ENCODE assay signal across 20 mouse cellular contexts in the genomic region with DNA sequence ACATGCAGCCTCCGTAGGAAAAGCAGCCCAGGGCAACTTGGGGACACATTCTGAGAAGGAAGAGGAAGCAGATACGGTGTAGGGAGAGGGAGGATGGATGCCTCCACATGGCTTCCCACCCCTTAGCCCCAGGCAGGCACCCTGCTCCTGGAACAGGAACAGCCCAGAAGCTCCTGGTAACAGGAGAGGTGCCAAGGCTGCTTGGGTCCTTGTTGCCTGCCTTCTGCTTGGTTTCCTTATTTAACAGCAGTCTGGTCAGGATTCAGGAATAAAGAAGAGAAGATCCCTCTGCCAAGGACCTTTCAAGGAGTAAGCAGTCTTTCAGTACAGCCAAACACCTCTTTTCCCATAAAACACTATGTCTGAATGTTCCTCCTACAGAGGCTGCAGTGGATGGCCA. TPM values are rescaled to one million over a fixed set of nuclear protein-coding genes. Genes with fewer than 3 reads are reported as not detected.
DNase-seq lines count a peak whose midpoint lies in the region; ATAC-seq and TF ChIP-seq lines count a peak whose summit lies in the region.
"Had no signal": no experiment of that assay in that cellular context is flagged by ENCODE, and none has a peak within 500 bp of the region (broad histone marks: within the 10 kb centered on the region; RNA-seq: fewer than 3 reads in every experiment).

No protein-coding gene starts in this region.

- H3K4me2 ChIP-seq in kidney, embryonic 15.5 days: no peak overlapping the region
- peak overlapping the region; percentile 13; the same call in 1 of the 2 replicates for H3K4me2 ChIP-seq in liver, postnatal 0 days (ENCODE audit: low read depth, low read length)
- no peak overlapping the region for H3K4me2 ChIP-seq in liver, embryonic 11.5 days
- H3K4me2 ChIP-seq: embryonic facial prominence, embryonic 12.5 days; hindbrain, embryonic 12.5 days; liver, embryonic 13.5 days had no signal

- H3K9ac ChIP-seq in kidney, embryonic 15.5 days: no peak overlapping the region
- no peak overlapping the region for H3K9ac ChIP-seq in liver, postnatal 0 days (replicated peaks)
- H3K9ac ChIP-seq in liver, embryonic 11.5 days (ENCODE audit: low read depth, low read length): no peak overlapping the region
- H3K9ac ChIP-seq: embryonic facial prominence, embryonic 12.5 days; hindbrain, embryonic 12.5 days; liver, embryonic 13.5 days had no signal

- H3K4me1 ChIP-seq in kidney, embryonic 15.5 days: peaks cover 5% of the 10 kb centered on the region; the same call in 1 of the 2 replicates
- H3K4me1 ChIP-seq in liver, postnatal 0 days (ENCODE audit: insufficient read depth): peaks cover 6% of the 10 kb centered on the region; the same call in 1 of the 2 replicates
- H3K4me1 ChIP-seq in liver, embryonic 11.5 days (replicated peaks; ENCODE audit: control insufficient read depth, insufficient read depth, low read length): no peaks in the 10 kb centered on the region
- H3K4me1 ChIP-seq: embryonic facial prominence, embryonic 12.5 days; heart, embryonic 10.5 days; hindbrain, embryonic 12.5 days had no signal

- no peak for DNase-seq in kidney, postnatal 4 days
- DNase-seq in liver, postnatal 0 days: no peak
- no peak for DNase-seq in liver, embryonic 11.5 days (ENCODE audit: low spot score)
- peak; percentile 57 to 76 for DNase-seq in left cerebral cortex, postnatal 10 days (ENCODE audit: extremely low spot score in 1 of 2, low spot score in 2 of 2)
- DNase-seq in telencephalon, adult 2 months (ENCODE audit: low read depth, low spot score): peak; percentile 83
- DNase-seq in urinary bladder, postnatal 25 days (ENCODE audit: low spot score): no peak
- DNase-seq: adrenal gland, postnatal 14 days; cerebellum, adult 18-20 months; heart, postnatal 10 days; liver, embryonic 13.5 days had no signal

- H3K36me3 ChIP-seq in kidney, embryonic 15.5 days: no peaks in the 10 kb centered on the region
- H3K36me3 ChIP-seq in liver, postnatal 0 days (replicated peaks; ENCODE audit: insufficient read depth, low read length): no peaks in the 10 kb centered on the region
- H3K36me3 ChIP-seq in liver, embryonic 11.5 days (ENCODE audit: control insufficient read depth, insufficient read depth, low read length): no peaks in the 10 kb centered on the region
- H3K36me3 ChIP-seq: embryonic facial prominence, embryonic 12.5 days; heart, embryonic 10.5 days; hindbrain, embryonic 12.5 days; liver, embryonic 13.5 days had no signal

- H3K27ac ChIP-seq in kidney, embryonic 15.5 days: peak overlapping the region; percentile 56
- H3K27ac ChIP-seq in liver, postnatal 0 days (ENCODE audit: low read depth): peak overlapping the region; percentile 39; the same call in 1 of the 2 replicates
- no peak overlapping the region for H3K27ac ChIP-seq in liver, embryonic 11.5 days (ENCODE audit: low read depth, low read length)
- H3K27ac ChIP-seq: embryonic facial prominence, embryonic 12.5 days; heart, embryonic 10.5 days; hindbrain, embryonic 12.5 days; liver, embryonic 13.5 days had no signal

- TF ChIP-seq CTCF in liver, postnatal 0 days (IDR thresholded peaks at IDR 0.05; ENCODE audit: low read depth): no peak

- no peak for ATAC-seq in kidney, embryonic 15.5 days (replicated peaks; ENCODE audit: low FRiP score)
- peak; percentile 6; the same call in 1 of the 2 replicates for ATAC-seq in liver, postnatal 0 days
- ATAC-seq in liver, embryonic 11.5 days (replicated peaks; ENCODE audit: low FRiP score): no peak
- ATAC-seq: activated CD4-positive, CD25-positive, alpha-beta regulatory T cell, adult 4 months; Patski had no signal

- TF ChIP-seq EP300 in liver, postnatal 0 days (IDR thresholded peaks at IDR 0.05; ENCODE audit: low read depth): no peak

- H3K9me3 ChIP-seq in kidney, embryonic 15.5 days (replicated peaks): no peaks in the 10 kb centered on the region
- H3K9me3 ChIP-seq in liver, postnatal 0 days (ENCODE audit: low read length): no peaks in the 10 kb centered on the region
- H3K9me3 ChIP-seq in liver, embryonic 11.5 days (ENCODE audit: control insufficient read depth, low read length): no peaks in the 10 kb centered on the region
- H3K9me3 ChIP-seq: embryonic facial prominence, embryonic 12.5 days; heart, embryonic 10.5 days; hindbrain, embryonic 12.5 days; liver, embryonic 13.5 days had no signal

- intact Hi-C loops in left cerebral cortex, postnatal 10 days (cut with DNase I): no loop called here

- 23% methylated on average over 2 of the region's 2 CpGs for WGBS in kidney, embryonic 15.5 days
- WGBS in liver, postnatal 0 days (ENCODE audit: insufficient replicate concordance): 49% methylated on average over 2 of the region's 2 CpGs
- WGBS in liver, embryonic 11.5 days: 42% methylated on average over 2 of the region's 2 CpGs

- no peak overlapping the region for H3K4me3 ChIP-seq in kidney, embryonic 15.5 days (replicated peaks)
- no peak overlapping the region for H3K4me3 ChIP-seq in liver, postnatal 0 days (ENCODE audit: low read depth, low read length)
- no peak overlapping the region for H3K4me3 ChIP-seq in liver, embryonic 11.5 days (ENCODE audit: low read depth, low read length)
- H3K4me3 ChIP-seq: embryonic facial prominence, embryonic 12.5 days; heart, embryonic 10.5 days; hindbrain, embryonic 12.5 days; liver, embryonic 13.5 days had no signal

- no peaks in the 10 kb centered on the region for H3K27me3 ChIP-seq in kidney, embryonic 15.5 days
- no peaks in the 10 kb centered on the region for H3K27me3 ChIP-seq in liver, postnatal 0 days (ENCODE audit: insufficient read depth, low read length)
- no peaks in the 10 kb centered on the region for H3K27me3 ChIP-seq in liver, embryonic 11.5 days (replicated peaks; ENCODE audit: control insufficient read depth, insufficient read depth, low read length)
- H3K27me3 ChIP-seq: embryonic facial prominence, embryonic 12.5 days; hindbrain, embryonic 12.5 days; liver, embryonic 13.5 days; Patski had no signal

RNA-seq across cellular contexts. Expression of a gene that starts 36.8 kb away (rescaled TPM):
- polyA plus RNA-seq in kidney, embryonic 15.5 days (2015; fragmentation: Nextera tagmentation; extraction: Ambion mirVana): 0.42 TPM in 1 of 2 replicates, not detected in the other
- polyA plus RNA-seq in liver, postnatal 0 days (2015; fragmentation: Nextera tagmentation; extraction: Ambion mirVana): not detected in 2 replicates
- not detected in 2 replicates for polyA plus RNA-seq in liver, embryonic 11.5 days (2014; fragmentation: Nextera tagmentation; extraction: Ambion mirVana)
- total RNA-seq in left cerebral cortex, postnatal 10 days (2021): 1 to 10 TPM; 1.3 to 2.5 TPM
- total RNA-seq: adrenal gland, postnatal 14 days; common myeloid progenitor, adult 5-6 weeks; heart, postnatal 10 days had no signal
- polyA plus RNA-seq: activated CD4-positive, CD25-positive, alpha-beta regulatory T cell, adult 4 months; heart, embryonic 10.5 days; intestine, embryonic 14.5 days; liver, embryonic 13.5 days; lung, embryonic 16.5 days; neural tube, embryonic 11.5 days had no signal

Comparison
In these comparisons a context has a peak if more than half of its experiments do, and no peak if none do; other contexts are left out.
1. DNase-seq: peak in left cerebral cortex, postnatal 10 days (2 of 2) and telencephalon, adult 2 months (single experiment); none in kidney, postnatal 4 days (0 of 2), liver, postnatal 0 days (single experiment), liver, embryonic 11.5 days (single experiment) and urinary bladder, postnatal 25 days (single experiment).